Mouse (Mus musculus) cerebral cortex, adult 2 months (tissue): Measurements from ENCODE around the gene Calr4.

Experiments used
- WGBS: fragments of 180-500 bp; shearing (Covaris S2); methylation state at CpG from one replicate; pipeline ENCODE4 v1.1.7; 2018; 5-methylcytosine and 5-hydroxymethylcytosine counted together

Gene Calr4

DNA sequence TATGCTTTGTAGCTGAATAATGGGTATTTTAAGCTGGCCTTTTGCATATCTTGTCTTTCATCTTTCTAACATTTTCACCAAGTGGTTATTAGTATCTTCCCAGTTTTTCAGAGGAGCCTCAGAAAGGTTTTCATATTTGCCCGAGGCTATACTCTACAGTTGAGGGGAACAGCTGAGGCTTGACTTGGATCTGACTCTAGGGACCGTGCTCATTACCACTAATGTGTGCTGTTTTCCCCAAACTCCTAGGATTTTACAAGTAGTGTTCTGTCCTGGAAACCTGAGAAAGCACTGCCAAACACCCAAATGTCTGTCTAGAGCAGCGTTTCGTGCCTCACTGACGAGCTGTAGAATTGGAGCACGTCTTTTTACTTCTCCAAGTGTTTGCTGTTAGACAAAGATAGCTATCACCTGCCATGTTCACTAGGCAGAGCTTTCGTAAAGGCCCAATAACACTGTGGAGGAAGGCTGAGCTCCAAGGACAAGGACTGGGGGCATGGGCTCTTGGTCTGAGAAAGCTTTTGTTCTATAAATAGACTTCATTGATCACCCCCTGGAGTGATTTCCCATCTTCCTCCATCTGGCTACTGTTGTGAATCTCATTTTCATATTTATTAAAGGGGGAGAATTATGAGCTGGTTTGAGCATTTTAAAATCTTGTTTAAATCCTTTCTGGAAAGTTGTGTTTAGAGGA is 2.0 kb downstream of the Calr4 start:
- 73% methylated on average over 7 of the region's 7 CpGs for WGBS

GRCm38 (mm10) chr4:109238428-109239268 is 4.4 kb downstream of the Calr4 start:
- WGBS = 82% methylated on average over 24 of the region's 24 CpGs

DNA sequence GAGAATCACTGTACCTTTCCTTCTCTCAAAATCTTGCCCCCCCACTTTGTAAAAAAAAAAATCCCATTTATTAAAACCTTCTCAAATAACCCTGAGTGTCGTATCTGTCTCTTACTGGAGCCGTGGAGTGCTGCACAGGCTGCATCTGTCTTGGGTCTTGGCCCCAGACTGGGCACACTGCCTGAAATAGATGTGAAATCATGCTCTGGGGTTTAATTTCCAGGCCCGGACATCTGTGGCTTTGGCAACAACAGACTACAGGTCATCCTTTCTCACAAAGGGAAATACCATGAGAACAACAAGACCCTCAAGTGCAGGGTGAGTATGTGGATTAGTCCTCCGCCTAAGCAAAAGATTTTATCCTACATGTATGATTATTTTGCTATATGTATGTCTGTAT is 7.6 kb downstream of the Calr4 start:
- WGBS = 63% methylated on average over 4 of the region's 4 CpGs

DNA sequence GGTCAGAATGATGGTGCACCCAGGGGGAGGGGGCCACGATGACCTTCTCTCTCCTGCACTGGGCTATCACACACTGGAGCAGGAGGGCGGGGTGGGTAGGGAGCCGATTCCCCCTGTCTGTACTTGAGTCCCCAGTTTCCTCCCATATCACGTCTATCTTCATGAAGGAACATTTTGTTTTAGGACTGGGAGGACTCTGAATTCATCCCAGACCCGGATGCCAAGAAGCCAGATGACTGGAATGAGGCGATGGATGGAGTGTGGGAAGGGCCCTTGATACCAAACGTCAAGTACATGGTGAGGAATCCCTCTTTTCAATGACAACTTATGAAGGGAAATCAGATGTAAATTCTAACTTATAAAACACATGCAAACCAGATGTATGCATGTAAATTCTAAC is 10.2 kb downstream of the Calr4 start:
- WGBS = 91% methylated on average over 7 of the region's 7 CpGs

DNA sequence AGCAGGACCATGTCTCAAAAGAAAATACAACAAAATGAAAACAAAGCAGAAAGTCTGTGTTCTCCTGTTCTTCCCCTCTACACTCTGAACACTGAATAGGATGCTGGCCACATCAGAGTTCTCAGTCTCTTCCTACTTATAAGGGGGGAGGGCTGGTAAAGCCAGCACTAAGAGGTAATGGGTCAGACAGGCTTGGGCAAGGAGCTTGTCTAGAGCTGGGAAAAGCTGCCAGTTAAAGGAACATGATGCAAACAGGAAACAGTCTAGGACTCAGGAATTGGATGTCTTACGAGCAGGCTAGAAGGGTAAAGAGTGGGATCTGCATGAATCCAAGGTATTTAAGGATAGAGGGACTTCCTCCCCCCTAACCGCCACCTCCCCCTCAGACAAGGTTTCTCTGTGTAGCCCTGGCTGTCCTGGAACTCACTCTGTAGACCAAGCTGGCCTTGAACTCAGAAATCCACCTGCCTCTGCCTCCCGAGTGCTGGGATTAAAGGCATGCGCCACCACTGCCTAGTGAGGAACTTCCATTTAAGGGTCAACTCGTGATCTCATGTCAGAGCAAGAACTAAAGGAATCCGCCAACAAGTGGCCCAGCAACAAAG is 10.8 kb downstream of the Calr4 start:
- WGBS = 89% methylated on average over 6 of the region's 6 CpGs

DNA sequence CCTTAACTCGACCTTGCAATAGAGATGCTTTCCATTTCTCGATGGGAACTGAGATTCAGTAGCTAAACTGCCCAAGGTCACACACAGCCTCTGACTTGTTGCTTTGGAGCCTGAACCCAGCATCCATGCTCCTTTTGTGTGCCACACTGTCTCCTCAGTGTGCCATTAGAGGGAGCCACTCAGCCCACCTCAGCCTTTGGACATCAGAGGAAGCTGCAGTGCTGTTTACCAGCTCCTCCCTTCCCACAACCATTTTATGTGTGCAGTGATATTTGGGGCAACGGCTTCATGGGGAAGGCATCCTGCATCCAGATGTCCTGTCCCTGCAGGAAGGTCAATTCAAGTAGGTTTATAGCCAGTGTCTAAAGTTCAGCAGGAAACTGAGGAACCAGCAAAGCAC is 17.3 kb downstream of the Calr4 start:
- 60% methylated on average over 3 of the region's 3 CpGs for WGBS

- 85% methylated on average over 4 of the region's 4 CpGs for WGBS
These were observed 17.9 kb downstream of the Calr4 start for GRCm38 (mm10) chr4:109252199-109252598.

DNA sequence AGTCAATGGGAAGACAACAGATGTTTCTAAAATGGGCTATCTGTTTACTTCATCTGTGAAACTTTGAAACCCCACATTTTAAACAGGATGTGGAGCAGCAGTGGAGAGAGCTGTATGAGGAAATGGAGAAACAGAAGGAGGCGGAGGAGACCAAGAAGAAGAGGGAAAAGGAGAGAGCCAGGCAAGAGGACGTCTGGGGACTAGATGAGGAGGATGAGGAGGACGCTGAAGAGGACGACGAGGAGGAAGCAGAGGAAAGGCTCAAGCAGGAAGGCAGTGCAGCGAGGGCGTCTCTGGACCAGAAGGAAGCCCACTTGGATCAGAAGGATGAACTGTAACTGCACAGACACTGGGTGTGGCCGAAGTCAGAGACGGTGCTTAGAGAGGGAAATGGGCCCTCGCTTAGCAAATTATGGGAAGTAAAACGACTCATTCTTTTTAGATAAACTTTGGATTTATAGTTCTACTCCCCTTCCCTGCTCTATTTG is 19.4 kb downstream of the Calr4 start:
- WGBS = 79% methylated on average over 11 of the region's 11 CpGs

DNA sequence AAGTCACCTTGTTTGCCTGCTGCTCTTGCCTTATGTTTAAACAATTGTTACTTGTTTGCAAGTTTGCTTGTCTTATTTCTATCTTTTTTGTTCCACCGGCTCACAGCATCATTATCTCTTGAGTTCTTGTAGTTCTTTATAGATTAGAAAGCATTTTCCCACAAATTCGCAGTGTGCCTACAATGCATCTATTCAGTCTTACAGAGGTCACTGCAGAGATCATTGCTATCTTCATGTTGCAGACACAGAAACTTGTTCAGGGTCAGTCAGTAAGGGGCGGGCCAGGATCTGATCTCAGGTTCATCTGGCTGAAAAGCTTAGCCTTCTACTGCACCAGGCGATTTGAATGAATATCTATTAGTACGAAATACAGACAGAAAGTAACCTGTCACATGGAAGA is 20.2 kb downstream of the Calr4 start:
- WGBS = 91% methylated on average over 5 of the region's 5 CpGs

GRCm38 (mm10) chr4:109255321-109255720 is 21.0 kb downstream of the Calr4 start:
- WGBS = 76% methylated on average over 2 of the region's 2 CpGs

DNA sequence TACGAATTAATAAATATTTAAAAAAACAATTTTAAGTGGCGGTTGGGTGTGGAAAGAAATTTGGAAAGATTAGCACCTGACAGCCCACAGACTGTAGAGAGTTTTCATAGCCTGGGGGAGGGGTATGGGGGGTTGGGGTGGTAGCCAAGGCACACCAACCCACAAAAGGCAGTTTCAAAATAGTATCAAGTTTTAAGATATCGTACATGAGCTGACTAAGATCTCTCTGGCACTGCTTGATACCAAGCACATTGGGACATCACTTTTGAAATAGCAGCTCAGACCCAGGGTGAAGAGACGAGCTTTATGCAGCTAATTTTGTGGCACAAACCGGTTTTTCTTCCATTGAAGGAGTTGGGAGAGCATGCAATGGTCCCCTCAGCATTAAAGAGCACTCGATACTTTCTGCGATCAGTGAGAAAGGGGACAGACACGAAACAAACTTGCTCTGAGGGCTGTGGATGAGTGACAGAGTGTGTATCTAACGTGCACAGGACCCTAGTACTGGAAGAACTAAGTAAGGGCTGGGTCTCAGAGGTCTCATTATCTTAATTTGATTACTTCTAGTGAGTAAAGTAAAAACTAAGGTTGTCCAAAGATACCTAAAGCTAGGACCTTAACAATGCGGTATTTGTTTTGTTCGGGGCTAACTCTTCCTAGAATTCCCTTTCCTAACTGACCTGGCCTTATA is 21.6 kb downstream of the Calr4 start:
- 89% methylated on average over 11 of the region's 11 CpGs for WGBS

DNA sequence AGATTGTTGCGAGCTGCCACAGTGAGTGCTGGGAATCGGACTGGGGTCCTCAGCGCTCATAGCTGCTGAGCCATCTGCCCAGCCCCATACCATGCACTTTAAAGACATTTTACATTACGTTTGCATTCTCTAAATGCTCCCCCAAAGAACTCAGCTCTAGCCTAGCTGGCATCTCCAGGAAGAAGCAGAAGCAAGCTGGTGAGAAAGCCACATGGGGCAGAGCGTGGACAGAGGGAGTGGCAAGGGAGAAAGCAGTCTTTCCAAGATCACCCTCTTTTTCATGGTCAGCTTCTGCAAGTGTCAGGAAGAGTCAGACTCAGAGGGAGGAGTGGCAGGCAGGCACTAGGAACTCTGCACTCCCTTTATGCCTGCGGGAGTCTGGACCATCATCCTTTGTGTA is 22.5 kb downstream of the Calr4 start:
- WGBS = 87% methylated on average over 6 of the region's 6 CpGs

GRCm38 (mm10) chr4:109262068-109262467 is 27.8 kb downstream of the Calr4 start:
- WGBS = 86% methylated on average over 6 of the region's 6 CpGs

DNA sequence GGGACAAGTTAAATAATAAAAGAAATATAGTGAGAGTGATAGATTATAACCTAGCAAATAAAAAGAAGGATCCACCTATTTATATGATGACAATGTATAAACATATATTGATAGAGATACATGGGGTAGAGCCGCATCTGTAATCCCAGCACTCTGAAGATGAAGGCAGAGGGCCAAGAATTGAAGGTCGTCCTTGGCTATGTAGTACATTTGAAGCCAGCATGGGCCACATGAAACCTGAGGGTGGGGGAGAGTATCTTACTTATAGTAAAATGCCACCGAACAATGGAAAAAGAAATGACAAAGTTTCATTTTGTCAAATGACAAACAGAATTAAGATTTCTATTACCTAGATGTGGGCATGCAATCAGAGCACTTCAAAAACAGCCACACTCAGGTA is 31.8 kb downstream of the Calr4 start:
- 92% methylated on average over 3 of the region's 3 CpGs for WGBS

DNA sequence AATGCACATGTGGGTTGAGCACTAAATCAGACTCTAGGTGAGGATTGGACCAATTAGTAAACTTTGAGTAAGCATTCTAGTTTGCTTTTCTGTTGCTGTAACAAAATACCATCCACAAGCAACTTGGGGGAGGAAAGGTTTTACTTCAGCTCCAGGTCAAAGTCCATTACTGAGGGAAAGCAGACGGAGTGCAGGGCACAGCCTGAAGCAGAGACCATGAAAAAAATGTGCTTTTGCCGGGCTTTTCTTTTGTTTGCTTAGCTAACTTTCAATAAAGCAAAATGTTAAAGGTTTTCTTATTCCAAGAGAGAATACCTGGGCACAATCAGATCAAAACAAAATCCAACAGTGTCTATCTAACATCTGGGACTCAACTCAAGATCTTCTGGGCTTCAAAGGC is 32.5 kb downstream of the Calr4 start:
- 96% methylated on average over 2 of the region's 2 CpGs for WGBS

DNA sequence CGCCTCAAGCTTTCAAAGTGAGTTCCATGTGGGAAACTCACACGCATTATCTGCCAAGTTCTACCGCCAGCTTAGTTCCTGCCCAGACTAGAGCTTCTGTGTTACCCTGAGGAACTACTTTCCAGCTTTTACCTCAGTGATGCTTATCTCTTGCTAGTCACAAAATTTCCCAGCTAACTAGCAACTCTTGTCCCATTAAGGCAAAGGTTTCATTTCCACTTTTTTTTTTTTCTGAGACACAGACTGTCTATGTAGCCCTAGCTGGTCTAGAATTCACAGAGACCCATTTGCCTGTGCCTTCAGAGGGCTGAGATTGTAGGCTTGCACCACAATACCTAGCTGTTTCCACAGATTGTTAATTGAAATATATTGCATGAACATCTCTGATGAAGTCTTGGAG is 33.2 kb downstream of the Calr4 start:
- WGBS = 82% methylated on average over 3 of the region's 3 CpGs

GRCm38 (mm10) chr4:109268903-109269302 is 34.6 kb downstream of the Calr4 start:
- 71% methylated on average over 3 of the region's 3 CpGs for WGBS

DNA sequence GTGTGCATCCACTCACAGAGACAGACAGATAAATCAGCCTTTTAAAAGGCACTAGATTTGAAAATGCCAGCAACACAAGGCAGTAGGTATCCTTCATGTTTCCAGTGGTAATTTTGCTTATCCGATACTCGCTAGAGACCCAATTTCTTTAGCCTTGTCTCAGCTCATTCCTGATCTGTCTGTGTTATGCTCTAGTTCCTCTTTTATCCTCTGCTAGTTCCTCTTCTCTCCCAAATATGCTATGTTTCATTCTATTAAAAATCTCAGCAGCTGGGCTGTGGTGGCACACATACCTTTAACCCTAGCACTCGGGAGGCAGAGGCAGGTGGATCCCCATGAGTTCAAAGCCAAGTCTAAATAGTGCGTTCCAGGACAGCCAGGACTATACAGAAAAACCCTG is 37.5 kb downstream of the Calr4 start:
- WGBS = 91% methylated on average over 4 of the region's 4 CpGs

DNA sequence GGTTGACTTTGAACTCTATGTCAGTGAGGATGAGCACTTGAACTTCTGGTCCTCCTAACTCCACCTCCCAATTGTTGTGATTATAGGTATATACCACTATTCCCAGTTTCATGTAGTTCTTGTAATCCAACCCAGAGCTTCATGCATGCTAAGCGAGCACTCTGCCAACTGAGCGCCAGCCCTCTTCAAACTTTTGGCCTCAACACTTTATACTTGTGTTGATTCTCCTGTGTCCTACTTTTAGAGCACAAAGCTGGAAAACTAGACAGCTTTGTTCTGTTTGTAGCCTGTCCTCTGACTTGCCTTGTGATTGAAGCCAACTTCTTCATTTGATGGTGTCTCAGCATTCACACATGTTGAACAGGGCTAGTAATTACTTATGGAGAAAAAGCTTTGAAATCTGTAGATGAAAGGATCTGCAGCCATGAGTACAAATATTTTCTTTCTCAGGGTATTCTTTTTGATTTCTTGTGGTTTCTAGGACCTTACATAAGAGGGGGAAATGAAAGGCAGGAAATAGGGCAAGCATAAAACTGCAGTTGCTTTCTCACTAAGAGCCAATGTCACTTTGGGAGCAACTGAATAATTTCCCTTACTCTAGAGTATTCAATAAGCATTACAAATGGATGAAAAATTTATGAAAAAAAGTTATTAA is 39.4 kb downstream of the Calr4 start:
- WGBS = 72% methylated on average over 2 of the region's 2 CpGs

GRCm38 (mm10) chr4:109279689-109280458 is 45.6 kb downstream of the Calr4 start, which contains the start of gene Eps15:
Eps15 (plus strand) TSS chr4:109280268.
- WGBS = 4% methylated on average over 44 of the region's 44 CpGs
